Mouse (Mus musculus): Measurements from ENCODE around the gene Ankrd44.

The Ankrd44 gene

GRCm38 (mm10) chr1:54846346-54847000 lies 79.7 kb downstream of the Ankrd44 start:
- DNase-seq (ENCODE audit: low spot score): no peak

- no peak for DNase-seq (ENCODE audit: low spot score)
These were observed 81.8 kb downstream of the Ankrd44 start for GRCm38 (mm10) chr1:54844361-54844760.

GRCm38 (mm10) chr1:54842765-54843461 lies 83.3 kb downstream of the Ankrd44 start:
- no peak for DNase-seq (ENCODE audit: low spot score)

- no peak for DNase-seq (ENCODE audit: low spot score)
These were observed 84.4 kb downstream of the Ankrd44 start for GRCm38 (mm10) chr1:54841788-54842187.

- no peak for DNase-seq (ENCODE audit: low spot score)
These were observed 86.1 kb downstream of the Ankrd44 start for GRCm38 (mm10) chr1:54840040-54840439.

GRCm38 (mm10) chr1:54838486-54838805 lies 87.7 kb downstream of the Ankrd44 start:
- DNase-seq (ENCODE audit: low spot score): no peak

GRCm38 (mm10) chr1:54837721-54838485 lies 88.3 kb downstream of the Ankrd44 start:
- no peak for DNase-seq (ENCODE audit: low spot score)

GRCm38 (mm10) chr1:54835661-54836205 lies 90.5 kb downstream of the Ankrd44 start:
- no peak for DNase-seq (ENCODE audit: low spot score)

- no peak for DNase-seq (ENCODE audit: low spot score)
These were observed 93.0 kb downstream of the Ankrd44 start for GRCm38 (mm10) chr1:54833221-54833620.

GRCm38 (mm10) chr1:54832765-54833164 lies 93.4 kb downstream of the Ankrd44 start:
- DNase-seq (ENCODE audit: low spot score): peak; percentile 45

GRCm38 (mm10) chr1:54830223-54830622 lies 96.0 kb downstream of the Ankrd44 start:
- DNase-seq (ENCODE audit: low spot score): no peak

- no peak for DNase-seq (ENCODE audit: low spot score)
These were observed 96.4 kb downstream of the Ankrd44 start for GRCm38 (mm10) chr1:54829681-54830213.

GRCm38 (mm10) chr1:54827827-54828226 lies 98.4 kb downstream of the Ankrd44 start:
- DNase-seq (ENCODE audit: low spot score): no peak

- no peak for DNase-seq (ENCODE audit: low spot score)
These were observed 98.8 kb downstream of the Ankrd44 start for GRCm38 (mm10) chr1:54827351-54827750.

GRCm38 (mm10) chr1:54826426-54826986 lies 99.7 kb downstream of the Ankrd44 start:
- DNase-seq (ENCODE audit: low spot score): no peak

- DNase-seq (ENCODE audit: low spot score): no peak
These were observed 100.3 kb downstream of the Ankrd44 start for GRCm38 (mm10) chr1:54825718-54826425.

GRCm38 (mm10) chr1:54824106-54824808 lies 101.9 kb downstream of the Ankrd44 start:
- no peak for DNase-seq (ENCODE audit: low spot score)

- no peak for DNase-seq (ENCODE audit: low spot score)
These were observed 104.4 kb downstream of the Ankrd44 start for GRCm38 (mm10) chr1:54821797-54822196.

- DNase-seq (ENCODE audit: low spot score): no peak
These were observed 110.9 kb downstream of the Ankrd44 start for GRCm38 (mm10) chr1:54815206-54815855.

GRCm38 (mm10) chr1:54809811-54810549 lies 116.2 kb downstream of the Ankrd44 start:
- DNase-seq (ENCODE audit: low spot score): no peak

Data from layer of hippocampus, adult 9-10 months (tissue).